Mouse (Mus musculus) layer of hippocampus, postnatal 10 days (tissue): ENCODE results near the gene Zdhhc1. TPM values are rescaled to one million over a fixed set of nuclear protein-coding genes. Genes with fewer than 3 reads are reported as not detected.

Source experiments
- DNase-seq, 2 experiments: peaks; one replicate each; pipeline ENCODE4 v3.0.0; 2021; ENCODE audit warnings: low spot score in 2 of 2
- total RNA-seq, 2 experiments: library from RNA; stranded (reverse); gene quantifications; 2 replicates each; pipeline ENCODE4 v1.2.3; 2021

Gene Zdhhc1
- total RNA-seq, 2 experiments from 2014 or later = 17.5 to 20.4 TPM

GRCm38 (mm10) chr8:105464595-105464994, 32.1 kb downstream of the Zdhhc1 start:
- peak in 1 of 2 experiments; percentile 43 for DNase-seq

GRCm38 (mm10) chr8:105461085-105461803, 35.5 kb downstream of the Zdhhc1 start:
- no peak for DNase-seq

- no peak for DNase-seq
Observed at GRCm38 (mm10) chr8:105455218-105455617, 41.5 kb downstream of the Zdhhc1 start.

GRCm38 (mm10) chr8:105454088-105454487, 42.6 kb downstream of the Zdhhc1 start:
- no peak for DNase-seq

GRCm38 (mm10) chr8:105453296-105453695, 43.4 kb downstream of the Zdhhc1 start:
- DNase-seq = no peak

GRCm38 (mm10) chr8:105451903-105452603, 44.6 kb downstream of the Zdhhc1 start:
- DNase-seq = no peak

- no peak for DNase-seq
Observed at GRCm38 (mm10) chr8:105450977-105451376, 45.7 kb downstream of the Zdhhc1 start.

- no peak for DNase-seq
Observed at GRCm38 (mm10) chr8:105448596-105448995, 48.1 kb downstream of the Zdhhc1 start.

GRCm38 (mm10) chr8:105448188-105448587, 48.5 kb downstream of the Zdhhc1 start:
- DNase-seq = no peak

- no peak for DNase-seq
Observed at GRCm38 (mm10) chr8:105446127-105446552, 50.6 kb downstream of the Zdhhc1 start.

GRCm38 (mm10) chr8:105445296-105446126, 51.2 kb downstream of the Zdhhc1 start:
- DNase-seq = peak in 1 of 2 experiments; percentile 19

GRCm38 (mm10) chr8:105442661-105443060, 54.0 kb downstream of the Zdhhc1 start:
- no peak for DNase-seq

- peak in 1 of 2 experiments; percentile 38 for DNase-seq
Observed at GRCm38 (mm10) chr8:105441433-105441832, 55.3 kb downstream of the Zdhhc1 start.

GRCm38 (mm10) chr8:105438865-105439264, 57.8 kb downstream of the Zdhhc1 start:
- DNase-seq = peak; percentile 30 to 36

- DNase-seq = no peak
Observed at GRCm38 (mm10) chr8:105437078-105437748, 59.5 kb downstream of the Zdhhc1 start.

- DNase-seq = no peak
Observed at GRCm38 (mm10) chr8:105436218-105436617, 60.5 kb downstream of the Zdhhc1 start.

GRCm38 (mm10) chr8:105434136-105434535, 62.6 kb downstream of the Zdhhc1 start:
- DNase-seq = no peak

GRCm38 (mm10) chr8:105433511-105433910, 63.2 kb downstream of the Zdhhc1 start:
- no peak for DNase-seq

- DNase-seq = no peak
Observed at GRCm38 (mm10) chr8:105433021-105433420, 63.7 kb downstream of the Zdhhc1 start.

- DNase-seq = no peak
Observed at GRCm38 (mm10) chr8:105431743-105432515, 64.8 kb downstream of the Zdhhc1 start.
